Mouse (Mus musculus) left cerebral cortex, postnatal 14 days (tissue): ENCODE results near the gene Gprin3. TPM values are rescaled to one million over a fixed set of nuclear protein-coding genes. Genes with fewer than 3 reads are reported as not detected.
A peak's percentile ranks its signal among the peaks of the same experiment; 100 is the strongest.

Source experiments
- DNase-seq, 2 experiments: peaks; one replicate each; pipeline ENCODE4 v3.0.0; 2021 to 2022; ENCODE audit warnings: low spot score in 2 of 2, mixed read lengths in 1 of 2
- intact Hi-C: fragments of 180-260 bp; cut with DNase I; formaldehyde crosslinking; loops from one replicate; pipeline ENCODE4 v1.15.1; 2025
- long read RNA-seq, 2 experiments: library from polyadenylated mRNA; stranded (forward); transcript quantifications; one replicate each; pipeline ENCODE4 v2.0.0; 2021
- total RNA-seq, 2 experiments: library from RNA; stranded (reverse); gene quantifications; 2 replicates each; pipeline ENCODE4 v1.2.3; 2021

Gprin3 gene
- 10 to 100 TPM; 11.7 to 14.0 TPM for total RNA-seq
- long read RNA-seq, experiment 1, full-length matches to known transcripts: 2 of 2 reads
- long read RNA-seq, experiment 1, partial matches to known transcripts: 0 of 2 reads
- long read RNA-seq, experiment 1, other reads (novel, unspliced or antisense): 0 of 2 reads
- long read RNA-seq, experiment 2, full-length matches to known transcripts: 1 of 1 reads
- long read RNA-seq, experiment 2, partial matches to known transcripts: 0 of 1 reads
- long read RNA-seq, experiment 2, other reads (novel, unspliced or antisense): 0 of 1 reads

GRCm38 (mm10) chr6:59425824-59426533 lies at the start of gene Gprin3:
Gprin3 (minus strand) TSS chr6:59426294.
- intact Hi-C loops: no loop called here
- DNase-seq: peak; percentile 80 to 81

- intact Hi-C loops: no loop called here
- no peak for DNase-seq
These were observed 32.8 kb upstream of the Gprin3 start for GRCm38 (mm10) chr6:59458861-59459260.

- intact Hi-C loops: no loop called here
- DNase-seq: no peak
These were observed 30.0 kb upstream of the Gprin3 start for GRCm38 (mm10) chr6:59456116-59456515.

GRCm38 (mm10) chr6:59451348-59451747 lies 25.3 kb upstream of the Gprin3 start:
- intact Hi-C loops: no loop called here
- DNase-seq: no peak

- intact Hi-C loops: no loop called here
- DNase-seq: no peak
These were observed 19.0 kb upstream of the Gprin3 start for GRCm38 (mm10) chr6:59445101-59445503.

DNA sequence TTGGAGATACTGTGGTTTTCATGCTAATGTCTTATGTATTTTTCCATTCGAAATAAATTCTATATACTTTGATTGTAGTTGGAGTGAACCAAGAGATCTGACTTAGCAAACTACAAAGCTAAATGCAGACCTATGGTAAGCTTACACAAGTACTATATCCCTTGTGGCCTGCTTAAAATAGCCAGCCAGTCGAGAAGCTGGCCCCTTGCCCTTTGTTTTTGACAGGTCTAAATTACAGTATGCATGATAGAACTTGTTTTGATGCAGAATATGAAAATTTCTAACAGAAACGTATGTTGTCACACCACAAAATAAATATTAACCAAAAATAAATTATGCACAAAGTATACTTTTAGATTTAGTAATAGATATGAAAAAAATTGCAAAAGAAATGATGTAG lies 9.8 kb upstream of the Gprin3 start:
- intact Hi-C loops: no loop called here
- DNase-seq: no peak

GRCm38 (mm10) chr6:59433116-59433515 lies 7.0 kb upstream of the Gprin3 start:
- intact Hi-C loops: no loop called here

DNA sequence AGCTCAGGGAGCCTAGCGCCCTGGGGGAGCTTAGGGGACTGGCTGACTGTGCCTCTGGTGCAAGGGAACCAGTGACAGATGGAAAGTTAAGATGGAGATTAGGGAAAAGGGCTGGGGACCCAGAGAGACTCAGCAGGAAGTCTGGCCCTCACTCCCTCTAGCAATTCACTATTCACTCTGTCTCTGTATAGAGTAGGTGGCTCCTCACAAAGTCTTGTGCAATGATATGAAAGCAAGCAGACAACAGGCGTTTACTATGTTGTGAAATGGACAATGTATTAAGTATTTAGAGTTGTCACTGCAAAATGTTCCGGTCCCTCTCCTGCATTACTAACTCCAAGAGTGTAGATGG lies 416 bp upstream of the Gprin3 start:
- intact Hi-C loops: no loop called here
- DNase-seq: no peak

More at GRCm38 (mm10) chr6:59433116-59433515, 7.0 kb upstream of the Gprin3 start:
- no peak for DNase-seq

DNA sequence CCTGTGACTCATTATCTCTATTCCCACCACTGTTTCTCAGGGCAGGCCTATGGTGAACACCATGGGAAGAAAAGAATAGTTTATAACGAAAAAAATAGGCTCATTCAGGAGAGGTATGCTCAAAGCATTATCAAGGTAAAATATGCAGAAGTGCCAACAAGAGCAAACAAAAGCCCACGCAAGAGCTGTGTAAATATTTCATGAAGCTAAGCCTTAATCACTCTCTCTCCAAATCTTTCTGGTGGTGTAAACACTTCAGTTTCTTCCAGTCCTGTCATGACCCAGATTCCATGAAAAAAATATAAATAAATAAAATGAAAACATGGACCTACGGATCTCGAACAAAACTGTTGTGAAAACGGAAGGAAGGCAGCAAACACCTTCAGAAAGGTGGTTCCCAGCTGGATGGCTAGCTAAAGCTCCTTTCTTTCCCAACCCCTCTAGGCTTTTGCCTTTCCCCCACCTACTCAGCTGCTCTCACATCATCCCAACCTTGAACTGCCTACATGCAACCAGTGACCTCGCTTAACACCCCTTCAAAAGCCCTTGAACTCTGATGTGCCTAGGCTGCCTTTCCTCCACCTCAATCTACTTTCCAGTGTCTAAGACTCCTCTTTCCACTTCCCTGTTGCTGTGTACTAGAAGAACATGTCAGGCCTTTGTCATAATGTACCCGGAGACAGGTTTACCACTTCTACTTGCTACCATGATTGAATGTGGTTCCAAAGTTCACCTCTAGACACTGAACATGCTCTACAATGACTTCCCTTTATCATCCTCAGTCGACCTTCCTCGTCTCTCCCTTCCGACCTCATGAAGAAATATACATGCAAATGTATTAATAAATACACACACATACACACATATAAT lies 988 bp downstream of the Gprin3 start:
- DNase-seq: no peak
- intact Hi-C loops: no loop called here

DNA sequence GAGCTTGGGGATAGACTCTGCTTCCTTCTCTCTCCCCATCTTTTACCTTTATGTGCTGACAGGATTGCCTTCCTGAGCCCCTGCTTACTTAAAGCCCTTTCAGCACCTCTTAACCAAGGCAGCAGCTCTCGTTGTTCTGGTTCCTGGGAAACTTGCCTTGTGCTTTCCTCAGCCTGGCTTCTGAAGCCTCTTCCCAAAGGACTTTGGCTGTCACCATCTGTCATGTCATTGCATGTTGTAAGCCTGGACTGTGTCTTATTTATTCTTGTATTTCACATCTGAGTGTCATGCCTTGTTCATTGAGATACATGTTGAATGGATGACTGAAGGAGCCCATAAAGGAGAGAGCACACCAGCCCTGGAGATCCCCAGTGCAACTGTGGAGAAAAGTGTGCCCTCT lies 2.3 kb downstream of the Gprin3 start:
- DNase-seq: no peak
- intact Hi-C loops: no loop called here

GRCm38 (mm10) chr6:59419264-59419663 lies 6.8 kb downstream of the Gprin3 start:
- intact Hi-C loops: no loop called here
- DNase-seq: no peak

GRCm38 (mm10) chr6:59418659-59419058 lies 7.4 kb downstream of the Gprin3 start:
- intact Hi-C loops: no loop called here
- DNase-seq: no peak

GRCm38 (mm10) chr6:59414816-59415215 lies 11.3 kb downstream of the Gprin3 start:
- DNase-seq: no peak
- intact Hi-C loops: no loop called here

DNA sequence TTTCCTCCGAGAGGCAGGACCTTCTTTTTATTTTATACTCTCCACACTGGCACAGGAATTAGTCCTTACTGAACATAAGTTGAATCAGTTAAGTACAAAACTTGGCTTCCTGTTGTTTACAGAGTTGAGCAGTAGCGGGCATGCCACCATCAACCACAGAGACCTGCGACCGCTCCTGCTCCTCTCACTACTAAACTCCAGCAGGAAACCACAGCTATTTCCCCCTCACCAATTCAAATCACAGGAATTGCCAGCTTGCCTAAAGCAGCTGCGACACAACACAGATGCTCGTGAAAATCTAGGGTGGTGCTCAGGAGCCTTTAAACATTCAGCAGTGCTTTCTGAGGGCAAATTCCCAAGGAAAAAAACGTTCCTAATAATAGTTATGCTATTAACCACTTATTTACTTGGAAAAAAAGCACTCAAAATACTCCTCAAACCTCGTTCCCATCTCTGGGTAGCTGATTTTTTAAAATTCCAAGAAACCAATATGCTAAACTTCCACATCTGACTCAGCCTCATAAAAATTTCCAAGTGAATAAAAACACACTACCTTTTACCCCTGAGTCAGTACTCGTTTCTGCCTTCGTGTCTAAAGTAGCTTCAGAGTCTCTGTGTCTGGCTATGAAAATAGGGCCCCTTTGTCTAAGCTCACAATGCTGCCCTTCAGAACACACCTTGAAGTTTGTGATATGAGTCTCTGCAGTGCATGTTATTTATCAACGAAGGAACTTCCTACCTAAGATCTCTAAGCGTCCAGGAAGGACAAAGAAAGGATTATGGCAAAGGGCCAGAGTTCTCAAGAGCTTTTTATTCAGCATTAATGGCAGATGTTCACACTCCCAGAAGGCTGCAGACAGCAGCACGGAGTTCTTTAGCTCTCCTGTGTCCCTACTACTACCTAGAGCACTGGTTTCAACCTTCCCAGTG lies 13.4 kb downstream of the Gprin3 start:
- DNase-seq: no peak
- intact Hi-C loops: no loop called here

GRCm38 (mm10) chr6:59409001-59409700 lies 16.9 kb downstream of the Gprin3 start:
- no peak for DNase-seq
- intact Hi-C loops: no loop called here

GRCm38 (mm10) chr6:59407482-59407997 lies 18.6 kb downstream of the Gprin3 start:
- intact Hi-C loops: no loop called here
- no peak for DNase-seq

DNA sequence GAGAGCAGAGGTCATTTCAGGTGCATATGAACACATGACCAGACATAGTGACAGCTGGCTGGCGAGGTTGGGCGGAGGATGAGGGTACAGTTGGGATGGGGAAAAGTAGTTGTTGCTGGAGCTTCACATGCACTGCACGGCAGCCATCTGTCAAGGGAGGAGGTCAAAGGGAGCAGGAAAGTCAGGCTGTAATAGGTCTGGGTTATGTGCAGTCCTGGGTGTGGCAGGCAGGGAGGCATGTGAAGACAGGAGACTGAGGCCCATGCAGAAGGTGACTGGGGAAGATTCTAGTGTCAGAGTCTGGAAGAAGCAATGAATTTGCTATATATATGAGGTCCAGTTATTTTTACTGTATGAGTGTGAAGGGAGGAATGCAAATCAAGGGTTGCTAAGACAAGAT lies 35.9 kb downstream of the Gprin3 start:
- intact Hi-C loops: no loop called here
- no peak for DNase-seq

- DNase-seq: peak in 1 of 2 experiments; percentile 6
- intact Hi-C loops: no loop called here
These were observed 60.8 kb downstream of the Gprin3 start for GRCm38 (mm10) chr6:59365300-59365699.
